Mouse (Mus musculus): ENCODE measurements around the gene Lonrf2.

Gene Lonrf2

GRCm38 (mm10) chr1:38836477-38836872 is at the start of gene Lonrf2:
TSS of gene Lonrf2 (minus strand) at chr1:38836711.
- no peak for DNase-seq (ENCODE audit: low spot score in 2 of 2)

GRCm38 (mm10) chr1:38885956-38886355 is 49.4 kb upstream of the Lonrf2 start:
- peak; percentile 43 for DNase-seq (ENCODE audit: low spot score in 2 of 2)

GRCm38 (mm10) chr1:38883766-38884165 is 47.3 kb upstream of the Lonrf2 start:
- DNase-seq (ENCODE audit: low spot score in 2 of 2) = peak; percentile 60 to 76

- no peak for DNase-seq (ENCODE audit: low spot score in 2 of 2)
These were observed 46.2 kb upstream of the Lonrf2 start for GRCm38 (mm10) chr1:38882746-38883145.

- no peak for DNase-seq (ENCODE audit: low spot score in 2 of 2)
These were observed 44.9 kb upstream of the Lonrf2 start for GRCm38 (mm10) chr1:38881366-38881765.

- peak; percentile 33 to 37 for DNase-seq (ENCODE audit: low spot score in 2 of 2)
These were observed 40.3 kb upstream of the Lonrf2 start for GRCm38 (mm10) chr1:38876671-38877382.

GRCm38 (mm10) chr1:38873911-38874310 is 37.4 kb upstream of the Lonrf2 start:
- DNase-seq (ENCODE audit: low spot score in 2 of 2) = no peak

GRCm38 (mm10) chr1:38871834-38872233 is 35.3 kb upstream of the Lonrf2 start:
- no peak for DNase-seq (ENCODE audit: low spot score in 2 of 2)

- no peak for DNase-seq (ENCODE audit: low spot score in 2 of 2)
These were observed 33.1 kb upstream of the Lonrf2 start for GRCm38 (mm10) chr1:38869398-38870195.

GRCm38 (mm10) chr1:38866242-38866641 is 29.7 kb upstream of the Lonrf2 start:
- DNase-seq (ENCODE audit: low spot score in 2 of 2) = no peak

- DNase-seq (ENCODE audit: low spot score in 2 of 2) = no peak
These were observed 27.8 kb upstream of the Lonrf2 start for GRCm38 (mm10) chr1:38864341-38864740.

- peak in 1 of 2 experiments; percentile 55 for DNase-seq (ENCODE audit: low spot score in 2 of 2)
These were observed 25.7 kb upstream of the Lonrf2 start for GRCm38 (mm10) chr1:38862213-38862612.

- no peak for DNase-seq (ENCODE audit: low spot score in 2 of 2)
These were observed 24.5 kb upstream of the Lonrf2 start for GRCm38 (mm10) chr1:38860867-38861524.

- no peak for DNase-seq (ENCODE audit: low spot score in 2 of 2)
These were observed 23.7 kb upstream of the Lonrf2 start for GRCm38 (mm10) chr1:38860207-38860606.

- DNase-seq (ENCODE audit: low spot score in 2 of 2) = peak in 1 of 2 experiments; percentile 66
These were observed 19.7 kb upstream of the Lonrf2 start for GRCm38 (mm10) chr1:38856196-38856595.

GRCm38 (mm10) chr1:38852250-38852649 is 15.7 kb upstream of the Lonrf2 start:
- DNase-seq (ENCODE audit: low spot score in 2 of 2) = no peak

GRCm38 (mm10) chr1:38850650-38851049 is 14.1 kb upstream of the Lonrf2 start:
- no peak for DNase-seq (ENCODE audit: low spot score in 2 of 2)

- no peak for DNase-seq (ENCODE audit: low spot score in 2 of 2)
These were observed 12.2 kb upstream of the Lonrf2 start for GRCm38 (mm10) chr1:38848451-38849289.

GRCm38 (mm10) chr1:38847975-38848374 is 11.5 kb upstream of the Lonrf2 start:
- DNase-seq (ENCODE audit: low spot score in 2 of 2) = no peak

- no peak for DNase-seq (ENCODE audit: low spot score in 2 of 2)
These were observed 6.8 kb upstream of the Lonrf2 start for GRCm38 (mm10) chr1:38843275-38843674.

- DNase-seq (ENCODE audit: low spot score in 2 of 2) = no peak
These were observed 6.3 kb upstream of the Lonrf2 start for GRCm38 (mm10) chr1:38842861-38843260.

- no peak for DNase-seq (ENCODE audit: low spot score in 2 of 2)
These were observed 3.4 kb upstream of the Lonrf2 start for GRCm38 (mm10) chr1:38839944-38840343.

All from thymus, postnatal 10 days (tissue).